Mouse (Mus musculus): ENCODE data around the gene Spon2.

Spon2 gene

DNA sequence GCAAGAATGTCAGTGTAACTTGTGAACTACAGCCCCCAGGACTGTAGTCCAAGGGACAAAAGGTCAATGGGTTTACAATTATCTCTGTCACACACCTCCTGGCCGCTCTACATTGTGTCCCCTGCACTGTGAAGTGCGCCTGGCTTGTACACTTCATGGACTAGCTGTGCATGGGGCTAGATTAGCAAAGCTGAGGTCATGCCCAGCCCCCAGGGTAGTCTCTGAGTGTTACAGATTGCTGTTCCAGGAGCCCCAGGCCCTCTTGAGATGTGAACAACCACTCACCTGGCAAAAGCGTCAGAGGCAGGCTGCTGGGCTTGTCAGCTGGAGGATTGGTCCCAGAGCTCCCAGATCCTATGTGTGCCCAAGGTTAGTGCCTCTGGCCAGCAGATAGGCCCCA lies 592 bp downstream of the Spon2 start:
- DNase-seq (ENCODE audit: low read depth, low spot score) = no peak

DNA sequence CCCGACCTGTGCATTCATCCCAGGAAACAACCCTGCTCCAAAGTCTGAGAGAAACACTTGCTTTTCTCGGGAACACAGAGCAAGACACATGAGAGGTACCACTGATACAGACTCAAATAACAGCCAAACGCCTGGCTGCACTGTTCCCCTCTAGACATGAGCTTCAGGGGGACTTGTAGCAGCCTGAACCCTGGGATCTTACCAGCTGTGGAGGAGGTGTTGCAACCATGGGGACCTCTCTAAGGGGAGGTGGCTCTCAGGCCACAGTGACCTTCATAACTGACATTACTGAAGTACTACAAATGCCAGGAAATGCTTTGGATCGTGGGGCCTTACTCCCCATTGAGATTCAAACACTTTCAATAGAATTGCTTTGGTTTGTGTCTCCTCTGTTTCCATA lies 3.5 kb downstream of the Spon2 start:
- no peak for DNase-seq (ENCODE audit: low read depth, low spot score)

DNA sequence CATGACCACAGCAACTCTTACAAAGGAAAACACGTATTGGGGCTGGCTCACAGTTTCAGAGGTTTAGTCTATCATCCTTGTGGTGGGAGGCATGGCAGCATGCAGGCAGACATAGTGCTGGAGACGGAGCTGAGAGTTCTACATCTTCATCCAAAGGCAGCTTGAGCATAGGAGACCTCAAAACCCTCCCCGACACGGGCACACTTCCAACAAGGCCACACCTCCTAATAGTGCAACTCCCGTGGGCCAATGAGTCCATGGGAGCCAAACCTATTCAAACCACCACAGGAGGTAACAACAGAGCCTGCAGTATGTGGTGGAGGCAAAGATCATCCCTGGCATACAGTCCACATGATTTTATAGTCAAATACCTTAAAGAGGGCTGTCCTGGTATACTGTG lies 7.0 kb downstream of the Spon2 start:
- DNase-seq (ENCODE audit: low read depth, low spot score) = no peak

DNA sequence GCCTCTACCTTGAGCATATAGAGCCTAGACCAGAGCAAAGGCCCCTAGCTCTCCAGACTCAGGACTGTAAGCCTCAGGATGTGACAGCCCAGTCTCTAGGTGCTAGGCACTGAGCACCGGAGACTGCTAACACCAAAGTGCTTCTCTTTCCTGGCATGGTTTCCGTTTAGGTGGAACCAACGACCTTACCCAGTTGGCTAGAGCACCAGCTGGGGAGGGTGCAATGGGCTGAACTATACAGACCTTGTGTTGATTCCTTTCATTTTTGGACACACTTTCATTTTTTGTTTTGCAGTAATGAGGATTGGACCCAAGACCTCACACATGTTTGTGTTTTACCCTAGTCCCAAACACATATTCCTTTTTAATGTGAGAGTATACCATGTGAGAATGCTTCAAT lies 7.7 kb downstream of the Spon2 start:
- no peak for DNase-seq (ENCODE audit: low read depth, low spot score)

DNA sequence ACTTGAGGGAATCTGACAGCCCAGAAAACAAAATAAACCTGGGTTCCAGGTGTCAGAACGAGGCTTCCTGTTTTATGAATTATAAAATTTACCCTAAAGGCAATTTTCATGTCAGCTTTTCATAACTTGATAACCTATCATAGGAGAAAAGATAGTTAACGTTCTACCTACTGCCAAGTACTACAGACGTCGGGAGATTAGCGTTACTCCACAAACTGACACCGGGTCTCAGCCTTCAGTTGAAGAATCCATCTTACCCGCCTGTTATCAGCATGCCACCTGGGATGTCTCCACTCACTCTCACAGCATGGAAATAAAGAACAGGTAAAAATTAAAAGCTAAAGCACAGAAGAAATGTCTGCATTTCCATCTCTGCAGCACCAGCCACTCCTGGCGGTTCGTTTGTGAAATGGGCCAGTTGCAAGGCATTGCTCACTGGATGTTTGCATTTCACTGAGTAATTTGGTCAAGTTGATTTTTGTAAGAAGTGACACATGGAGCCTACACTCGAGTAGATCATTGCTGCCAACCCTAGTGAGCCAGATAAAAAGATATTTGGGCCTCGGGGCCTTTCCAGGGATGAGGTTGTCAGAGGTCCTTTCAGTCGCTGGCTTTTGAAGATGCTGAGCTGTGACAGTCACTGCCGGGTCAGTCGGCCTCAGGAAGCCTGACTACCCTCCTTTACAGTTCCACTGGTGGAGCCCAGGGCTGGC lies 9.6 kb downstream of the Spon2 start:
- DNase-seq (ENCODE audit: low read depth, low spot score) = no peak

DNA sequence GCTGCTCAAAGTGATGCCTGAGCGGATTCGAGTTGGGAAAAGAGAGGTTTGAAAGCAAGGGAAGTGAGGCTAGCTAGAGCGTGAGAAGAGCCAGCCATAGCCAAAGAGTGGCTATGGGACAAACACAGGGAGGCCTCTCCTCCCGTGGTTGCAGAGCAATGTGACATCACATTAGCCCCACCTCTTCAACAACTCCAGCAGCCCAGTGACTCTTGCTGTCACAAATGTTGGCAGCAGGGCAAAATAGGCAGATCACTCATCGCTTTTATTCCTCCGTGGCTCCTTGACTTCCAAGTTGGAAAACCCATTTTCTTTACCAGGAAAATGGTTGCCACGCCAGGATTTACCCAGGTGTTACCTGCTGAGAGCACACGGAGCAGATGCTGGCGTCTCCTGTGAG lies 11.1 kb downstream of the Spon2 start:
- DNase-seq (ENCODE audit: low read depth, low spot score) = no peak

DNA sequence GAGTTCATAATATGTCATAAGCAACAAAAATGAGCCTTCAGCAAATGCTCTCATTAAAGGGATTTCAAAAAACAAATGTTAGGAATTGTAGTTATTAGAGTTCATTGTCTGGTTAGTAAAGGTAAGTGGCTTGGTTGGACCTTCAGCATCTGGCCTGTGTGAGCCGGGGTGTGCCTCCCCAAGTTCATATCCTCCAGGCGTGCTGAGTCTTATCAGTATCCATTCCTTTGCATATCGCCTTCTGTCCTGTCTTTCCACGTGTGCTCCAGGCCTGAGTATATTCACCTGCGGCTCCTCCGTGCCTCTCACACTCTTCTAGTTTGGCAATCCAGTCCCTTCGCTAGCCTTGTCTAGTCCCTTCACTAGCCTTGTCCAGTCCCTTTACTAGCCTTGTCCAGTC lies 11.9 kb downstream of the Spon2 start:
- DNase-seq (ENCODE audit: low read depth, low spot score) = no peak

DNA sequence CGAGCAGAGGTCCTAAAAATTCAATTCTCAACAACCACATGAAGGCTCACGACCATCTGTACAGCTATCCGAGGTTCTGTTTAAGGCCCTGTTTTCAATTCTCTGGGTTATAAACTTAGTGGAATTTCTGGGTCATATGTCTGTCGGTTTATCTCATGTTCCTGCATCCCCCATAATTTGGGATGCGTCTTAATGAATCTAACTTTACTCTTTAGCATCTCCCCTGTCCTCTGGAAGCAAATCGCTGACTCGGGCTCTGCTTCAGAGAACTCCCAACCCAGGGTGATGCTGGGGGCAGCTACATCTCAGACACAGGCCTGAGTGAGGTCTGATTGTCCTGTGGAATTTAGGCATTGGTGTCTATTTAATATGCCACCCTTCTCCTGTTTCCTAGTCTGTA lies 14.0 kb downstream of the Spon2 start:
- DNase-seq (ENCODE audit: low read depth, low spot score) = no peak

DNA sequence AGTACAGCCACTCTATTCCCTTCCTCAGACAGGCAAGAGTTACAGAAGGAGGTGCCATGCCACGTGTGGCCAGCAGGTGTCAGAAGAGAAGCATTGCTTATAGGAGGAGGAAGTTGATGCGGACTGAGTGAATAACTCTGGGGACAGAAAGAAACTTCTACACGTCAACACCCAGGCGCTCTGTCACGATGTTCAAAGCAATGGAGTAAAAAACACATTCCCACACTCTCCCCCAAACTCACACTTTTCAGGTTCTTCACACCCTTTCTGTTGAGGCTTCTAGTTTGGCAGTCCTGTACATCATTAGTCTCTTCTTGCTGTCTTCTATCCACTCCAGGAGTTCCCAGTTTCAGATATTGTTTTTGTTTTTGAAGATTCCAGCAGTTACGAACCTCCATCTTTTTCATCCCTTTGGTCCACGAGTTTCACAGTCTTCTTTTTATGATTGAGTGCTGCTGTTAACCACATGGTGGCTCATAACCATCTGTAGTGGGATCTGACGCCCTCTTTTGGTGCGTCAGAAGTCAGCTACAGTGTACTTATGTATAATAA lies 14.5 kb downstream of the Spon2 start:
- peak; percentile 50 for DNase-seq (ENCODE audit: low read depth, low spot score)

DNA sequence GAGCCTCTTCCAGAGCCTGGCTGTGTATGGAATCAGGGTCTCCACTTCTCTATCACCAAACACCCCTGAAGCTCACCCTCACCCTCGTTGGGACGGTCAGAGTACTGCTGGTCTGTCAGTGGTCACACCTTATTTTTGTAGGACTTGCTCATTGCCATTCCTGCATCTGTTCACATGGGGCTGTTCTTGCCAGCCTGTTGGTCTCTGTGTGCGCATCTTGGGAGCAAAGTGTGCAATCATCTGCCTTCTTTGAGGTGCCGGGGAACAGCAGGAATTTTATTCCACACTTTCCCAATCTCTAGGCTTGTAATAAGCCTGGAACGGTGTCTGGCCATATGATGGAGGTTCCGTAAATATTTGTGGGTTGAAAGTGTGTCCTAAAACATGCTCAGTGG lies 15.1 kb downstream of the Spon2 start:
- DNase-seq (ENCODE audit: low read depth, low spot score) = no peak

DNA sequence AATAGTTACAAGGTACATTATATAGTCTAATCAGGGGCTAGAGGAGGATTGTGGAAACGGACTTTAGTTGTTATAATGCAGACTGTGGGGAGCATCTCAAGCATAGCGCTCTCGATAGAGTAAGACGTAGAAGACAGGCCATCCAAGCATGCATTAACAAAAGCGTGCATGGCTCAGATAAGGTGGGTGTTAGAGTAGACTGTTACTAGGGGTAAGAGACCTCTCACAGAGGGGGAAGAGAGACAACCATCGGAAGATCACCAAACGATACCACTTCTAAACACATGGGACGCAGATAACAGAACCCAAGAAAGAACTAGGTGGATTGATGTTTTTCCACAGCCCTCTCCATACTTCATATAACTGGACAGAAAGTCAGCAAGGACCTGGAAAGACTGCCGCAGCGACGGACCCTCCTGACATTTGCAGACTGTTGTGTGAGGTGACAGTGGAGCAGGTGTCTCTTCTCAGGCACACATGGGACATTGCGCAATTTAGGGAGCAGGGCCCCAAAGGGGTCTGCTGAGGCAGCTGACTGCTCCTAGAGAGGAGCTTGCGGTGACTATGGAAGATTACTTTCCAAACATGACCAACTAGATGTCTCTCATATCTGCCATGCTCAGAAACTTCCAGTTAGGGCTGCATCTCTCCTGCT lies 15.6 kb downstream of the Spon2 start:
- DNase-seq (ENCODE audit: low read depth, low spot score) = no peak

DNA sequence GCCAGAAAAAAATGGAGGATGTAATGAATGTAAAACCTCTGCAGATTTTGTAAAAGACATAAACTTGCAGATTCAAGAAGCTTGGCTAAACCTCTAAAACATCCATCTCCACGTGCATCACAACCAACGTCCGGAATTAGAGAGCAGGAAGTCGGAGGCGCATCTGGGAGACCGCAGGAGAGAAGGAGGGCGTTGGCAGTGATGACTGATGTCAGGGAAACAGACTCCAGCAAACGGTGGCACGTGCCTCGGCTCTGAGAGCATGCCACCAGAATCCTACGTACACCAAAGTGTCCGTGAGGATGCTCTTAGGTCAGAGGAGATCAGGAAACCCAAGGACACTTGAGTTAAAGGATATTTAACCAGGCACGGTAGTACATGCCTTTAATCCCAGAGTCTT lies 16.6 kb downstream of the Spon2 start:
- no peak for DNase-seq (ENCODE audit: low read depth, low spot score)

DNA sequence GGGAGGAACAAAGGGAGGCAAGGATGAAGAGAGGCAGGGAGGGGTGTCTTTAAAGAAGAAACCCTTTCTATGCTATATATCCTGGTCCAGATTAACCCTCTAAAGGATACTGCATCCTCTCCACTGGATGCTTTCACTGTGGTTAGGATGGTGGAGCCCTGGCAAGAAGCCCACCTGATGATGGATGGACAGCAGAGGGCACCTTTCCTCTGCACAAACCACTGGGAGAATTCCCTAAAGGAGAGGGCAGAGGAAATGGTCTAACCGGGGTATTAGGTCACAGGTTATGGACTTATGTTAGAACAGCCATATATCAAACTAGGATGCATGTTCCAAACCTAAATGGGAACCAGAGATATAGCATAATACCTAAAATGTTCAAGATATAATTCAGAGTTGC lies 18.2 kb downstream of the Spon2 start:
- no peak for DNase-seq (ENCODE audit: low read depth, low spot score)

DNA sequence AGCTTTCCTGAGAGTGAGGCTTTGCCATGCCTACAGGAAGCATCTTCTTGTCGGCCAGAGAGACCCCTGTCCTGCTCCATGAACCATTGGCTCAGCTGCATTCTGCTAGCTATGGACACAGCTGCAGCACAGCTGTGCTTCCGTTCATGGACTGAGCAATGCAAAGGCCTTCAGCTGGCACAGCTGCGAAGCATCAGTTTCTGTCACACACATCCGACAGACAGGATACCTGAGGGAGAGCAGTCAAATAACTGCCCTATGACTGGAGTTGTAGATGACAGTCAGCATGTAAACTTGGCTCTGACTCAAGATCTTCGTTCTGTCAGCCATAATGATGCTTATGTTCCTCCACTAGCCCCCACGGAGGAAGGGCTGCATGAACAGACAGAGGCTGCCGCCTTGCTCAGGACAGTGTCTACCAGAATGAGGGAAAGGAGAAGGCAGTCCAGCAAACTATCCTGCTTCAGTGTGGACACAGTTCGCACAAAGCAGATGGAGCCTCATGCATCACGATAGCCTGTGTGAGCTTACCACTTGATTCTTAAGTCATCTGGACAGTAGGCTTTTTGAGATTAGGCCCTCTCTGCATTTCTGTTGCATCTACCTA lies 22.9 kb downstream of the Spon2 start:
- DNase-seq (ENCODE audit: low read depth, low spot score) = no peak

DNA sequence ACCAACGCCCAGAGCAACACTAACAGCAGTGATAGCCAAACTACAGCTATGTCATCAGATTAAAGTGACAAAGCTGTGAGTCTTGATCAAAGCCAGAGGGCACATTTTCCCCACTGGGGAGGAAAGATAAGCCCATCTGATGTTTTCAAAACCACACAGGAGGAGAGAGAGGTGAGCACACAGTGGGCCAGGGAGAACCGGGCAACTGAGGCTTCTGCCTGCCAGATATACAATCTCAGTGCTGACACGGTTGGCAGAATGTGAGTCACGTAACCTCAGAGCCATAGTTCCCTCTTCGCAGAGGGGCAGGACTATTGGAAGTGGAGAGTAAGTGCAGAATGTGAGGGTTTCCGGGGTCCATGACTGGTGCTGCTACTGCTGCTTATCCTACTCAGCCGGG lies 24.7 kb downstream of the Spon2 start:
- no peak for DNase-seq (ENCODE audit: low read depth, low spot score)
